Mouse (Mus musculus): Measurements from ENCODE around the gene Opa1. TPM values are rescaled to one million over a fixed set of nuclear protein-coding genes. Genes with fewer than 3 reads are reported as not detected.

The Opa1 gene
- polyA plus RNA-seq, 1 experiment from 2014 or later, result 45.4 TPM

DNA sequence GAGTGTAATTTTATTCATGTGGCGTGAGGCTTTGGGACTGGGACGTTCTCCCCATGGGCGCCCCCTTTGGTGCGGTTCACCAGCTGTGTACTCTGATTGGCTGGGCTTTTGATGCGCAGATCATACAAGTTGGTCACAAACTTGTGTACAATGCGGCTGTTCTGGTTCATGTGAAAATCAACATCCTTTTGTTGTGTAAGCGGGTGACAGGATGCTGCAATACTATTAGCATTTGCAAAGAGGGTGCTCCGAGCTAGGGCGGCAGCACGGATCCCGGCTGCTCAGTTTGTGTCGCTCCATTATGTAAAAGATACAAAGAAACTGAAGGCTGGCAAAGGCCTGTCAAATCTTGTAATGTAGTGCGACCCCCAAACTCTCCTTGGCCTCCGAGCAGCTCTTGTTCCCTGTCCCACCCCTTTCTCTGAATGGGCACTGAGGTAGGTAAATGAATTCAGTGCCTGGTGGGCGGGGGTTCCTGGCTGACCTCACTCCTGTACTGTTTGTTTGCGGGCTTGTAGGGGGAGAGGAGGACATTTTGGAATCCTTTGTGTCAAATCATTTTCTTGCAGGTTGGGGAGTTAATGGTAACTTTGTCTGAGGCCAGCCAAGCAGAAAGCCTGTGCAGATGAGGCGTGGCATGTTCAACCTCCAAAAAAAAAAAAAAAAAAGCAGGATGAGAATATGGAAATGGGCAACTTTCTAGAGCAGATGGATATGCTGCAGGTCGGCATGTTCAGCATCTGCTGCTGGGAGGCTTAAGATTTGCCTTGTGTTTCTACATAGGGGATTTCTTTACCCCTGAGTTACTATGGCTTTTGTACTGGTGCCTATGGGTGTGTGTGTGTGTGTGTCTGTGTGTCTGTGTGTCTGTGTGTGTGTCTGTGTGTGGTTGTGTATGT is 78.8 kb downstream of the Opa1 start:
- 22% methylated on average over 18 of the region's 18 CpGs for WGBS
- no peak for ATAC-seq (ENCODE audit: insufficient number of reproducible peaks, low FRiP score, low TSS enrichment, low read depth)
- H3K27me3 ChIP-seq (ENCODE audit: control insufficient read depth, insufficient read depth, low read length), result no peaks in the 10 kb centered on the region

DNA sequence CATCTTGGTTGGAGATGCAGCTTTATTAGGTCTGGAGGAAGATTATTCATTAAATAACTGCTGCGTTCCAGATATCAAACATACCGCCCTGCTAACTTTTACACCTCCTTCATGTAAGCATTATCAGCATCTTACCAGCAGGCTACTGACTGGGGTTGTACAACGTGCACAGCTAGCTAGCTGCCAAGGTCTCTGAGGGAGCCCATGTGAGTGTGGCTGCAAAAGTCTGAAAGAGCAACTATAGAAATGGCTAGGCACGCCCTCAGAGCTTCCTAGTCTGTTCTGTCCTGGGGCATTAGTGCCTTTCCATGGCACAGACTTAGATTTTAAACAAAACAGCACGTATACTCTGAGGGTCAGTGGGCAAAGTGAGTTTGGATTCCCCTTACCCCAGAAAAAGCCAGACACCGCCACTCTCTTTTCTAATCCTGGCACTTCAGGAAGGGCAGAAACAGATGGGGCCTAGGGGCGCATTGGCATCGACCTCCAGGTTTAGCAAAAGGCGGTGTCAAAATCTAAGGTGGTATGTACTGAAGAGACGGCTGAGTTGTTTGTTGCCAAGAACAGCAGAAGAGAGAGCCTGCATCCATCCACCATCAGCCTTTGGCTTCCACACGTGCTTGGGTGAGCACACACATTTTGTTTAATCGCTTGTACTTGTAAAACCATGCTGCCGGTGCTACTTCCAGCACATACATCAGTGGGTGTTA is 80.1 kb downstream of the Opa1 start:
- no peak overlapping the region for H3K27ac ChIP-seq (replicated peaks; ENCODE audit: low read depth, low read length)

More for the DNA sequence above, 78.8 kb downstream of the Opa1 start:
- Histone ChIP-seq H3K9ac (ENCODE audit: low read length) (no peak overlapping the region), H3K27ac (replicated peaks; ENCODE audit: low read depth, low read length) (no peak overlapping the region), H3K4me3 (ENCODE audit: low read depth, low read length) (peak overlapping the region; percentile 12; the same call in 1 of the 2 replicates), H3K4me2 (ENCODE audit: low read depth, severe bottlenecking) (peak overlapping the region; percentile 36), H3K9me3 (ENCODE audit: control insufficient read depth, low read length) (no peaks in the 10 kb centered on the region), H3K4me1 (ENCODE audit: control insufficient read depth, insufficient read depth, low read length) (peaks cover 6% of the 10 kb centered on the region; the same call in 1 of the 2 replicates), H3K36me3 (ENCODE audit: control insufficient read depth, insufficient read depth, low read length) (no peaks in the 10 kb centered on the region)
- peak; percentile 46 for DNase-seq (ENCODE audit: low spot score)

DNA sequence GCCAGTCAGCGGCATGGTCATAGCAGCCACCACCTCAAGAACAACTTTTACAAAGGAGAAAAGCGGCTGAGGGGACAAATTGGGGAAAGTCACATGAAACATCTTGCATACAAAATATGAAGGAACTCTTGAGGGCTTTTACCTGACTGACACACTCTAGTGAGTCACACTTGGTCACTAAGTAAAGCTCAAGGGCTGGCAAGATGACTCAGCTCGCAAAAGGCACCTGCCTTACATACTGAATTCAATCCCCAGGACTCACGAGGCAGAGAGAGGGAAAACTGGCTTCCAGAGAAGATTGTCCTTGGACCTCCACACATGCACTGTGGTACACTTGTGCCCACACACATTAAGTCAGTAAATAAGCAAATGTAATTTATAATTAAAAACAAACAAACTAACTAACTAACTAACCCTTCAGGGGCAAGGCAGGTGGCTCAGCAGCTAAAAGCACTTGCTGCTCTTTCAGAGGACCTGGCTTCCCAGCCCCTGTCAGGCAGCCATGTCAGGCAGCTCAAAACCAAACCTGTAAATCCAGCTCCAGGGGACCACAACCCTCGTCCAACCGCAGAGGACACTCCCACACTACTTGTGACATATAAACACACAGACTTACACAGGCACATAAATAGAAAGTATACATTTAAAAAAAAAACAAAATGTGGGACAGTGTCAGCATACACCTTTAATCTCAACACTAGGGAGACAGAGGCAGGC is 84.1 kb downstream of the Opa1 start:
- Histone ChIP-seq H3K27ac (replicated peaks; ENCODE audit: low read depth, low read length) (no peak overlapping the region), H3K36me3 (ENCODE audit: control insufficient read depth, insufficient read depth, low read length) (no peaks in the 10 kb centered on the region), H3K4me3 (ENCODE audit: low read depth, low read length) (no peak overlapping the region), H3K4me1 (ENCODE audit: control insufficient read depth, insufficient read depth, low read length) (0 out of 2 replicates have a peak, but pooled peaks cover 7% of the 10 kb centered on the region), H3K4me2 (ENCODE audit: low read depth, severe bottlenecking) (no peak overlapping the region), H3K27me3 (ENCODE audit: control insufficient read depth, insufficient read depth, low read length) (no peaks in the 10 kb centered on the region), H3K9ac (ENCODE audit: low read length) (no peak overlapping the region), H3K9me3 (ENCODE audit: control insufficient read depth, low read length) (no peaks in the 10 kb centered on the region)
- no peak for ATAC-seq (ENCODE audit: insufficient number of reproducible peaks, low FRiP score, low TSS enrichment, low read depth)
- WGBS, result 85% methylated on average over 6 of the region's 6 CpGs
- DNase-seq (ENCODE audit: low spot score), result no peak

More for the DNA sequence above, 80.1 kb downstream of the Opa1 start:
- DNase-seq (ENCODE audit: low spot score) (no peak), ATAC-seq (ENCODE audit: insufficient number of reproducible peaks, low FRiP score, low TSS enrichment, low read depth) (no peak)
- Histone ChIP-seq H3K9ac (ENCODE audit: low read length) (no peak overlapping the region), H3K4me1 (ENCODE audit: control insufficient read depth, insufficient read depth, low read length) (peaks cover 6% of the 10 kb centered on the region; the same call in 1 of the 2 replicates), H3K4me3 (ENCODE audit: low read depth, low read length) (no peak overlapping the region), H3K36me3 (ENCODE audit: control insufficient read depth, insufficient read depth, low read length) (no peaks in the 10 kb centered on the region), H3K27me3 (ENCODE audit: control insufficient read depth, insufficient read depth, low read length) (no peaks in the 10 kb centered on the region), H3K4me2 (ENCODE audit: low read depth, severe bottlenecking) (no peak overlapping the region), H3K9me3 (ENCODE audit: control insufficient read depth, low read length) (no peaks in the 10 kb centered on the region)
- WGBS, result 88% methylated on average over 13 of the region's 13 CpGs

DNA sequence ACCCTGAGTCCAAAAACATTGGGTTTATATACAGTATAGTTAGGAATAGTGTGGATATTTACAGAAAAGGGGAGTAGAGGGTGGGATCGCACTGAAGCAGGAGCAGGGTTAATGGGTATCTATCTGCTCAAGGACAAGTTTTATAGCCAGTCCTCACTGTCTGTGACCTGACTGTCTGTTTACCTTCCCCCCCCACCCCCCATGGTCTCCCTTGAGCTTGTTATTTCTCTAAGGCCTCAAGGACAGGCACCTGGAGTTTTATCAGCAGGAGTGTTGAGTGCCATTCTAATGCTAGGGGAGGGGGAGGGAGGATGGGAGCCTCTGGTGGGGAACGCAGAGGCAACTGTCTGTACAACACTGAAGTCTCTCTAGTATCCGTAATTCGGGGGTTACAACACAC is 85.3 kb downstream of the Opa1 start:
- ATAC-seq (ENCODE audit: insufficient number of reproducible peaks, low FRiP score, low TSS enrichment, low read depth) (no peak), DNase-seq (ENCODE audit: low spot score) (no peak)
- Histone ChIP-seq H3K4me3 (ENCODE audit: low read depth, low read length) (no peak overlapping the region), H3K9ac (ENCODE audit: low read length) (no peak overlapping the region), H3K27ac (replicated peaks; ENCODE audit: low read depth, low read length) (no peak overlapping the region), H3K4me1 (ENCODE audit: control insufficient read depth, insufficient read depth, low read length) (0 out of 2 replicates have a peak, but pooled peaks cover 7% of the 10 kb centered on the region), H3K4me2 (ENCODE audit: low read depth, severe bottlenecking) (no peak overlapping the region), H3K36me3 (ENCODE audit: control insufficient read depth, insufficient read depth, low read length) (no peaks in the 10 kb centered on the region), H3K9me3 (ENCODE audit: control insufficient read depth, low read length) (no peaks in the 10 kb centered on the region), H3K27me3 (ENCODE audit: control insufficient read depth, insufficient read depth, low read length) (no peaks in the 10 kb centered on the region)
- WGBS, result 39% methylated on average over 4 of the region's 4 CpGs

DNA sequence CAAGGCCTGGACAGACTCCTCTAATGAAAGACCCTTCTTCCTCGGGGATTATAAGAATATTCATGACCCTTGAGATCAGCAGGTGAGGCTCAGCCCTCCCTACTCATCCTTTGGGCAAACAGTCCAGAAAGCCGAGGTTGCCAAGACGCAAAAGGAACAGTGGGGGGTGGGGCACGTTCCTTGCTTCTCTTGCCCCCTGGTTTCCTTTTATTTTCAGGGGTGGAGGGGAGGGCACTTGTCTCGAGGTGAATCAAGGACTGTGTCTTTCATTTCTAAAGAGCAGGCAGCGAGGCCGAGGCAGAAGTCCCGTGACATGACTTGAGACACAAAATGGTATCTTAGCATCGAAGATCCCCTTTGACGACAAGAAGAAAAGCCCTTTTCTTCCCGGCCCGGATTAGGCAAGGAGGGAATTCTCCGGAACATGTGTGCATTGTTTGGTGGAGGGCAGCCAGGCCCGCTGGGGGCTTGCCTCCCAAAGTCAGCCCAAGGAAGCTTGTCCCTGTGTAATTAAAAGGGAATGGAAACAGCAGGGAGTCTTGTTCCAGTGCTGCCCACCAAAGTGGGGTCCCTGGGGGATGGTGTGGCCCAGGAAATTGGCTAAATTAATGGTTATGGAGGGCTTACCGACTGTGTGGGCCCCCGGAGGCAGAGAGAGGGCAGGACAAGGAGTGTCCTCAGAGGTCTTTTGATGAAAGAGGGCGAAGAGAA is 88.0 kb downstream of the Opa1 start:
- H3K27ac ChIP-seq (replicated peaks; ENCODE audit: low read depth, low read length), result no peak overlapping the region
- no peak overlapping the region for H3K4me2 ChIP-seq (ENCODE audit: low read depth, severe bottlenecking)
- WGBS, result 26% methylated on average over 17 of the region's 17 CpGs
- H3K9ac ChIP-seq (ENCODE audit: low read length), result no peak overlapping the region
- no peaks in the 10 kb centered on the region for H3K9me3 ChIP-seq (ENCODE audit: control insufficient read depth, low read length)
- no peak for ATAC-seq (ENCODE audit: insufficient number of reproducible peaks, low FRiP score, low TSS enrichment, low read depth)
- H3K4me1 ChIP-seq (ENCODE audit: control insufficient read depth, insufficient read depth, low read length), result 0 out of 2 replicates have a peak, but pooled peaks cover 7% of the 10 kb centered on the region
- H3K36me3 ChIP-seq (ENCODE audit: control insufficient read depth, insufficient read depth, low read length), result no peaks in the 10 kb centered on the region
- H3K27me3 ChIP-seq (ENCODE audit: control insufficient read depth, insufficient read depth, low read length), result no peaks in the 10 kb centered on the region
- H3K4me3 ChIP-seq (ENCODE audit: low read depth, low read length), result no peak overlapping the region
- DNase-seq (ENCODE audit: low spot score), result no peak

DNA sequence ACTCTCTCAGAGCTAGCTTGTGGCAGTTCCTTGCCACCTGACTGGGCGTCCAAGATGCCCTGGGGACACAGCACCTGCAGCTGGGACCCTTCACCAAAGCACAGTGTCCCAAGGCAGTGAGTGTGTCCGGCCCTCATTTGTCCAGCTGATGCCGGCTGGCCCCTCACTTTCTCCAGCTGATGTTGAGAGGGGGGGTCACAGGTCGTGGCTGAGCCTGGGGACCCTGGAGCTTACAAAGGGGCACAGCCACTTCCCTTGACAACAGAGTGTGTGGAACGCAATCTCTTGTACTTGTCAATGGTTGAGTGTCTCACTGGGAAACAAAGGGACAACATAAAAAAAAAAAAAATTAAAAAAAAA is 88.5 kb downstream of the Opa1 start:
- H3K4me2 ChIP-seq (ENCODE audit: low read depth, severe bottlenecking), result no peak overlapping the region
- H3K4me3 ChIP-seq (ENCODE audit: low read depth, low read length), result no peak overlapping the region
- H3K9me3 ChIP-seq (ENCODE audit: control insufficient read depth, low read length), result no peaks in the 10 kb centered on the region
- no peak overlapping the region for H3K9ac ChIP-seq (ENCODE audit: low read length)
- 0 out of 2 replicates have a peak, but pooled peaks cover 7% of the 10 kb centered on the region for H3K4me1 ChIP-seq (ENCODE audit: control insufficient read depth, insufficient read depth, low read length)
- no peak overlapping the region for H3K27ac ChIP-seq (replicated peaks; ENCODE audit: low read depth, low read length)
- no peaks in the 10 kb centered on the region for H3K36me3 ChIP-seq (ENCODE audit: control insufficient read depth, insufficient read depth, low read length)
- DNase-seq (ENCODE audit: low spot score) (no peak), ATAC-seq (ENCODE audit: insufficient number of reproducible peaks, low FRiP score, low TSS enrichment, low read depth) (no peak)
- WGBS, result 28% methylated on average over 5 of the region's 5 CpGs
- H3K27me3 ChIP-seq (ENCODE audit: control insufficient read depth, insufficient read depth, low read length), result no peaks in the 10 kb centered on the region

DNA sequence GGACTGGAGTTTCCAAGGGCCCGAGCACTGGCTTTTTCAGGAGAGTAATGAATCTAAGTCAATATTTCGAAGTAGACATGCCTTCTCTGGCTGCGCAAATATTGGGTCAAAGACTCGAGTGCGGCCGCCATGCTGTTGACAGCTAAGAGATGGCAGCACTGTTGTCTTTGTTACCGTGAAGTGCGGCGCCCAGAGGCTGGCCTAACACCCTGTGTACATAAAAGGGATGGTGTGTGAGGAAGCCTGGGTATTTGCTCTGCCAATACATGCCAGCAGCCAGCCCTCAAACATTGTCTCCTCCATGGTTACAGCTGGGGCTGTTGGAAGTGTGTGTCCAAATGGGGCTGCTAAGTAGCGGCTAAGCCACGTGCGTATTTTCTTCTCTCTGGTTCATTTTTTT is 89.3 kb downstream of the Opa1 start:
- H3K4me2 ChIP-seq (ENCODE audit: low read depth, severe bottlenecking), result no peak overlapping the region
- H3K9me3 ChIP-seq (ENCODE audit: control insufficient read depth, low read length), result no peaks in the 10 kb centered on the region
- 93% methylated on average over 12 of the region's 12 CpGs for WGBS
- no peaks in the 10 kb centered on the region for H3K36me3 ChIP-seq (ENCODE audit: control insufficient read depth, insufficient read depth, low read length)
- no peak overlapping the region for H3K9ac ChIP-seq (ENCODE audit: low read length)
- no peaks in the 10 kb centered on the region for H3K27me3 ChIP-seq (ENCODE audit: control insufficient read depth, insufficient read depth, low read length)
- ATAC-seq (ENCODE audit: insufficient number of reproducible peaks, low FRiP score, low TSS enrichment, low read depth) (no peak), DNase-seq (ENCODE audit: low spot score) (no peak)
- H3K27ac ChIP-seq (replicated peaks; ENCODE audit: low read depth, low read length), result no peak overlapping the region
- H3K4me1 ChIP-seq (ENCODE audit: control insufficient read depth, insufficient read depth, low read length), result 0 out of 2 replicates have a peak, but pooled peaks cover 7% of the 10 kb centered on the region
- no peak overlapping the region for H3K4me3 ChIP-seq (ENCODE audit: low read depth, low read length)
